In the genomic region with DNA sequence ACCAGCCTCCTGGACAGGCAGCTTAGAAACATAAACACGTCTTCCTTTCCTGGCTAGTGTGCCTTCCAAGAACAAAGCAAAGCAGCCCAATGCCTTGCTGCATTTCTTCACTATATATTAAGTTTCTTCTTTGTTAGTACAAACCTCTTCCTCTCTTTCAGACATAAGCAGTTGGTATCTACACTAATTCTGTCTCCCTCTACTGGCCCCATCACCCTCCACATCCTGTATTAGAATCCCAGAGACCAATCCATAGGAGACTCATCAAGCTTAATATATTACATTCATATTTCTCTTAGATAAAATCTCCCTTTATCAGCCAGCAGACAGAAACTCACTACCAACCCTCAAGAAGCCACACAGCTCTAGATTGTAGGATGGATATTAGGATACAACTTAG, we compare ENCODE assay signal across 27 mouse cellular contexts. TPM values are rescaled to one million over a fixed set of nuclear protein-coding genes. Genes with fewer than 3 reads are reported as not detected.
DNase-seq lines count a peak whose midpoint lies in the region; ATAC-seq and TF ChIP-seq lines count a peak whose summit lies in the region.
"Had no signal": no experiment of that assay in that cellular context is flagged by ENCODE, and none has a peak within 500 bp of the region (broad histone marks: within the 10 kb centered on the region; RNA-seq: fewer than 3 reads in every experiment).

No protein-coding gene starts in this region.

- peak; percentile 13 for DNase-seq in hindbrain, postnatal 0 days (ENCODE audit: low spot score)
- DNase-seq in hindbrain, embryonic 10.5 days (ENCODE audit: low spot score): no peak
- DNase-seq in 416B (ENCODE audit: low read depth) (peak; percentile 3), MEL (ENCODE audit: low read depth, low spot score) (peak; percentile 25)
- DNase-seq in frontal cortex, postnatal 25 days (ENCODE audit: low spot score in 2 of 2): no peak
- DNase-seq in lung, postnatal 14 days: no peak
- DNase-seq: adrenal gland, adult 8-10 months; embryo, embryonic 11 days; gastrocnemius, postnatal 25 days; heart, postnatal 36 days; kidney, adult 8-10 months; kidney, postnatal 4 days; liver; lung, adult 2 months; right cerebral cortex, postnatal 4 days; thymus, adult 2 months; thymus, postnatal 36 days had no signal

- no peaks in the 10 kb centered on the region for H3K27me3 ChIP-seq in hindbrain, postnatal 0 days (ENCODE audit: insufficient read depth, low read length)
- no peaks in the 10 kb centered on the region for H3K27me3 ChIP-seq in hindbrain, embryonic 10.5 days (ENCODE audit: insufficient read depth, poor library complexity, severe bottlenecking)
- H3K27me3 ChIP-seq in MEL (ENCODE audit: control insufficient read depth in 1 of 2, insufficient read depth in 2 of 2, low read length in 2 of 2): no peaks in the 10 kb centered on the region
- no peaks in the 10 kb centered on the region for H3K27me3 ChIP-seq in intestine, embryonic 15.5 days (replicated peaks)
- H3K27me3 ChIP-seq: embryonic facial prominence, embryonic 13.5 days; hindbrain, embryonic 13.5 days; neural tube, embryonic 13.5 days had no signal

- no peak for TF ChIP-seq POLR2A in MEL (IDR thresholded peaks at IDR 0.05; ENCODE audit: control insufficient read depth in 1 of 2, insufficient read depth in 1 of 2, low read depth in 1 of 2, low read length in 2 of 2, poor library complexity in 1 of 2)

- no peak overlapping the region for H3K4me2 ChIP-seq in hindbrain, postnatal 0 days (ENCODE audit: low read depth, low read length)
- no peak overlapping the region for H3K4me2 ChIP-seq in intestine, embryonic 15.5 days (replicated peaks)
- H3K4me2 ChIP-seq: embryonic facial prominence, embryonic 13.5 days; hindbrain, embryonic 13.5 days; midbrain, embryonic 11.5 days; neural tube, embryonic 13.5 days had no signal

- no peaks in the 10 kb centered on the region for H3K79me2 ChIP-seq in MEL (ENCODE audit: control insufficient read depth, insufficient read depth, low read length, poor library complexity)

- no peaks in the 10 kb centered on the region for H3K36me3 ChIP-seq in hindbrain, postnatal 0 days (ENCODE audit: insufficient read depth, low read length)
- no peaks in the 10 kb centered on the region for H3K36me3 ChIP-seq in hindbrain, embryonic 10.5 days
- no peaks in the 10 kb centered on the region for H3K36me3 ChIP-seq in MEL (ENCODE audit: control insufficient read depth in 1 of 2, insufficient read depth in 2 of 2, low read length in 2 of 2)
- no peaks in the 10 kb centered on the region for H3K36me3 ChIP-seq in intestine, embryonic 15.5 days
- H3K36me3 ChIP-seq: embryonic facial prominence, embryonic 13.5 days; heart, embryonic 10.5 days; hindbrain, embryonic 13.5 days; neural tube, embryonic 13.5 days had no signal

- no peak for TF ChIP-seq RAD21 in MEL (IDR thresholded peaks at IDR 0.05; ENCODE audit: low read depth, low read length)

- H3K27ac ChIP-seq in hindbrain, postnatal 0 days: no peak overlapping the region
- no peak overlapping the region for H3K27ac ChIP-seq in hindbrain, embryonic 10.5 days
- no peak overlapping the region for H3K27ac ChIP-seq in MEL (ENCODE audit: control insufficient read depth, low read depth, low read length)
- H3K27ac ChIP-seq in intestine, embryonic 15.5 days: no peak overlapping the region
- H3K27ac ChIP-seq: embryonic facial prominence, embryonic 13.5 days; heart, embryonic 10.5 days; hindbrain, embryonic 13.5 days; kidney, postnatal 0 days; liver, embryonic 14.5 days; neural tube, embryonic 13.5 days had no signal

- no peak overlapping the region for H3K9ac ChIP-seq in hindbrain, postnatal 0 days (replicated peaks; ENCODE audit: low read length)
- H3K9ac ChIP-seq in MEL (ENCODE audit: control insufficient read depth, low read depth, low read length, poor library complexity, severe bottlenecking): no peak overlapping the region
- no peak overlapping the region for H3K9ac ChIP-seq in intestine, embryonic 15.5 days
- H3K9ac ChIP-seq: embryonic facial prominence, embryonic 13.5 days; hindbrain, embryonic 13.5 days; liver, embryonic 14.5 days; neural tube, embryonic 13.5 days had no signal

- TF ChIP-seq EP300 in MEL (IDR thresholded peaks at IDR 0.05; ENCODE audit: low read depth in 1 of 2, low read length in 2 of 2): no peak

- H3K4me3 ChIP-seq in hindbrain, postnatal 0 days (ENCODE audit: low read length): no peak overlapping the region
- no peak overlapping the region for H3K4me3 ChIP-seq in hindbrain, embryonic 10.5 days
- no peak overlapping the region for H3K4me3 ChIP-seq in MEL (ENCODE audit: control insufficient read depth in 1 of 2, insufficient read depth in 1 of 2, low read depth in 2 of 2, low read length in 2 of 2)
- H3K4me3 ChIP-seq in intestine, embryonic 15.5 days (replicated peaks): no peak overlapping the region
- H3K4me3 ChIP-seq: embryonic facial prominence, embryonic 13.5 days; erythroblast, embryonic 14.5 days; heart, embryonic 10.5 days; hindbrain, embryonic 13.5 days; neural tube, embryonic 13.5 days had no signal

- TF ChIP-seq CTCF in hindbrain, postnatal 0 days (IDR thresholded peaks at IDR 0.05; ENCODE audit: low read depth): peak; percentile 35; the same call in 1 of the 2 replicates
- peak in 1 of 3 experiments; percentile 8; a peak in 1 of 6 replicates for TF ChIP-seq CTCF in MEL (IDR thresholded peaks at IDR 0.05 in 2 of 3, conservative IDR thresholded peaks at IDR 0.05 in 1 of 3; ENCODE audit: control insufficient read depth in 1 of 3, insufficient read depth in 1 of 3, low read depth in 2 of 3, low read length in 3 of 3, poor library complexity in 1 of 3, severe bottlenecking in 1 of 3)

- no peaks in the 10 kb centered on the region for H3K4me1 ChIP-seq in hindbrain, postnatal 0 days (ENCODE audit: insufficient read depth, low read length)
- no peaks in the 10 kb centered on the region for H3K4me1 ChIP-seq in hindbrain, embryonic 10.5 days (replicated peaks)
- no peaks in the 10 kb centered on the region for H3K4me1 ChIP-seq in MEL (ENCODE audit: control insufficient read depth in 1 of 2, insufficient read depth in 2 of 2, low read length in 2 of 2)
- no peaks in the 10 kb centered on the region for H3K4me1 ChIP-seq in intestine, embryonic 15.5 days (replicated peaks)
- H3K4me1 ChIP-seq: embryonic facial prominence, embryonic 13.5 days; heart, embryonic 10.5 days; hindbrain, embryonic 13.5 days; neural tube, embryonic 13.5 days had no signal

- H3K9me3 ChIP-seq in hindbrain, postnatal 0 days (ENCODE audit: low read length): no peaks in the 10 kb centered on the region
- no peaks in the 10 kb centered on the region for H3K9me3 ChIP-seq in hindbrain, embryonic 10.5 days
- no peaks in the 10 kb centered on the region for H3K9me3 ChIP-seq in MEL (replicated peaks; ENCODE audit: insufficient read depth, low read length)
- H3K9me3 ChIP-seq in intestine, embryonic 15.5 days: no peaks in the 10 kb centered on the region
- H3K9me3 ChIP-seq: embryonic facial prominence, embryonic 13.5 days; heart, embryonic 10.5 days; hindbrain, embryonic 13.5 days; neural tube, embryonic 13.5 days had no signal

- ATAC-seq in hindbrain, postnatal 0 days: no peak
- peak; percentile 36; the same call in 1 of the 2 replicates for ATAC-seq in intestine, embryonic 15.5 days
- ATAC-seq: activated CD4-positive, CD25-positive, alpha-beta regulatory T cell, adult 4 months had no signal

- 67% methylated on average over 1 of the region's 1 CpGs for WGBS in hindbrain, postnatal 0 days
- 85% methylated on average over 1 of the region's 1 CpGs for WGBS in hindbrain, embryonic 10.5 days
- 39% methylated on average over 1 of the region's 1 CpGs for WGBS in intestine, embryonic 15.5 days

TF ChIP-seq in MEL, 35 proteins besides CTCF, POLR2A, EP300 and RAD21:
- TF ChIP-seq ZKSCAN1 (IDR thresholded peaks at IDR 0.05; ENCODE audit: low read depth, low read length) (no peak), MEF2A (IDR thresholded peaks at IDR 0.05; ENCODE audit: extremely low read depth, insufficient replicate concordance, low read depth, low read length, poor library complexity, severe bottlenecking) (no peak), POLR2AphosphoS5 (IDR thresholded peaks at IDR 0.05; ENCODE audit: borderline replicate concordance, low read depth, low read length) (no peak), NELFE (IDR thresholded peaks at IDR 0.05; ENCODE audit: low read depth, low read length) (no peak), MAFK (IDR thresholded peaks at IDR 0.05; ENCODE audit: borderline replicate concordance, low read depth, low read length) (no peak), BHLHE40 (IDR thresholded peaks at IDR 0.05; ENCODE audit: borderline replicate concordance, low read depth, low read length) (no peak), USF1 (IDR thresholded peaks at IDR 0.05; ENCODE audit: low read depth, low read length) (no peak), TCF12 (IDR thresholded peaks at IDR 0.05; ENCODE audit: low read depth, low read length) (no peak), MXI1 (IDR thresholded peaks at IDR 0.05; ENCODE audit: low read depth, low read length) (no peak), TBP (IDR thresholded peaks at IDR 0.05; ENCODE audit: low read depth, low read length) (no peak), CHD2 (IDR thresholded peaks at IDR 0.05; ENCODE audit: low read length) (no peak), ZC3H11A (IDR thresholded peaks at IDR 0.05; ENCODE audit: low read depth, low read length) (no peak)

RNA-seq across cellular contexts. Expression of a gene that starts 39.7 kb away (rescaled TPM):
- 31.7 and 36.4 TPM in 2 replicates for total RNA-seq in hindbrain, postnatal 0 days (2014; rRNA removed)
- 28.2 and 29.9 TPM in 2 replicates for polyA plus RNA-seq in hindbrain, postnatal 0 days (2015; fragmentation: Nextera tagmentation; extraction: Ambion mirVana)
- 32.7 and 34.1 TPM in 2 replicates for polyA plus RNA-seq in hindbrain, embryonic 10.5 days (2016; fragmentation: Nextera tagmentation; extraction: Ambion mirVana)
- total RNA-seq in MEL (2012; rRNA removed): 16.7 and 17.3 TPM in 2 replicates
- polyA plus RNA-seq in MEL (2012; ENCODE audit: insufficient read depth in 1 of 2, insufficient read length in 2 of 2, low read depth in 1 of 2, low replicate concordance in 2 of 2, missing spikeins in 1 of 2): 10 to 100 TPM in 1 of 2 experiments, not detected in 1; 14.6 TPM
- polyA plus RNA-seq in intestine, embryonic 15.5 days (2015; fragmentation: Nextera tagmentation; extraction: Ambion mirVana): 32.5 and 35.4 TPM in 2 replicates

RNA-seq across cellular contexts. Expression of a gene that starts 39.8 kb away (rescaled TPM):
- 12.4 and 16.0 TPM in 2 replicates for total RNA-seq in hindbrain, postnatal 0 days (2014; rRNA removed)
- polyA plus RNA-seq in hindbrain, postnatal 0 days (2015; fragmentation: Nextera tagmentation; extraction: Ambion mirVana): 22.1 and 22.5 TPM in 2 replicates
- polyA plus RNA-seq in hindbrain, embryonic 10.5 days (2016; fragmentation: Nextera tagmentation; extraction: Ambion mirVana): 41.2 and 64.6 TPM in 2 replicates
- total RNA-seq in MEL (2012; rRNA removed): 109 and 123 TPM in 2 replicates
- 100 to 1,000 TPM in 1 of 2 experiments, 10 to 100 TPM in 1; 76.5 to 160 TPM for polyA plus RNA-seq in MEL (2012; ENCODE audit: insufficient read depth in 1 of 2, insufficient read length in 2 of 2, low read depth in 1 of 2, low replicate concordance in 2 of 2, missing spikeins in 1 of 2)
- 38.1 and 45.6 TPM in 2 replicates for polyA plus RNA-seq in intestine, embryonic 15.5 days (2015; fragmentation: Nextera tagmentation; extraction: Ambion mirVana)

Comparison
In these comparisons a context has a peak if more than half of its experiments do, and no peak if none do; other contexts are left out.
1. DNase-seq: peak in hindbrain, postnatal 0 days (single experiment), 416B (single experiment) and MEL (single experiment); none in hindbrain, embryonic 10.5 days (single experiment), frontal cortex, postnatal 25 days (0 of 2) and lung, postnatal 14 days (single experiment).